Mouse (Mus musculus) gastrocnemius, postnatal 25 days (tissue): Measurements from ENCODE around the gene Ggcx. TPM values are rescaled to one million over a fixed set of nuclear protein-coding genes. Genes with fewer than 3 reads are reported as not detected.

ENCODE experiments used
- DNase-seq: peaks from one replicate; pipeline ENCODE4 v3.0.0; 2022
- long read RNA-seq, 2 experiments: library from polyadenylated mRNA; stranded (forward); transcript quantifications; one replicate each; pipeline ENCODE4 v2.0.0; 2021
- total RNA-seq, 2 experiments: library from RNA; stranded (reverse); gene quantifications; 1 replicate in 1 of 2; 2 replicates in 1 of 2; pipeline ENCODE4 v1.2.3; 2021

The Ggcx gene
- total RNA-seq: 10 to 100 TPM; 12.3 to 16.4 TPM
- long read RNA-seq, experiment 1, partial matches to known transcripts: 0 of 3 reads
- long read RNA-seq, experiment 1, other reads (novel, unspliced or antisense): 0 of 3 reads
- long read RNA-seq, experiment 2, transcript Ggcx-201 (15 exons, 2,929 nt): major isoform, 5 of 5 reads
- long read RNA-seq, experiment 2, partial matches to known transcripts: 0 of 5 reads
- long read RNA-seq, experiment 2, other reads (novel, unspliced or antisense): 0 of 5 reads

GRCm38 (mm10) chr6:72414076-72414756 is at the start of gene Ggcx:
TSS of gene Ggcx (plus strand) at chr6:72414308.
- peak; percentile 94 for DNase-seq

- DNase-seq: no peak
Observed at GRCm38 (mm10) chr6:72364985-72365384, 49.1 kb upstream of the Ggcx start.

- DNase-seq: no peak
Observed at GRCm38 (mm10) chr6:72366304-72366703, 47.8 kb upstream of the Ggcx start.

DNA sequence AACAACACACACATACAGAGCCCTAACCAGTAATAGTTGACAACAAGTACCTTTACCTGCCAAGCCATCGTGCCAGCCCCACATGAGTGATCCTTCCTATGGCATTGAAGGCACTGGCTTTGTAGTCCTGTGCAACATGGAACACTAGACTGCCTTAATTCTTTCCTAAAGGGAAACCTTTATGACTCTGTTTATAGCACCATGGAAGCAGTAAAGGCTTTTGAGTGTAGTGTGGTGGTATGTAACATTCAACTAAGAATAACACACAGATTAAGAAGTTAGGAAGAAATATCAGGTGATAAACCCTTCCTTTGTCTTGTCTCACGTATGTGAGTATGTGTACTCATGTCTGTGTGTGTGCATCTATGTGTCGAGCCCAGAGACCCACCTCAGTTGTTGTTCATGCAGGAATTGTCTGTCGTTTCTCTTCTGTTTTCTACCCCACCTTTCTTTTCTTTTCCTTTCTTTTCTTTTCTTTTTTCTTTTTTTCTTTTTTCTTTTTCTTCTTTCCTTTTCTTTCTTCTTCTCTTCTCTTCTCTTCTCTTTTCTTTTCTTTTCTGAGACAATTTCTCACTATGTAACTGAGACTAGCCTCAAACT is 47.2 kb upstream of the Ggcx start, which contains the start of gene Rnf181:
Rnf181 (minus strand) TSS at position 113 of the 600 bp plus-strand sequence.
- no peak for DNase-seq

DNA sequence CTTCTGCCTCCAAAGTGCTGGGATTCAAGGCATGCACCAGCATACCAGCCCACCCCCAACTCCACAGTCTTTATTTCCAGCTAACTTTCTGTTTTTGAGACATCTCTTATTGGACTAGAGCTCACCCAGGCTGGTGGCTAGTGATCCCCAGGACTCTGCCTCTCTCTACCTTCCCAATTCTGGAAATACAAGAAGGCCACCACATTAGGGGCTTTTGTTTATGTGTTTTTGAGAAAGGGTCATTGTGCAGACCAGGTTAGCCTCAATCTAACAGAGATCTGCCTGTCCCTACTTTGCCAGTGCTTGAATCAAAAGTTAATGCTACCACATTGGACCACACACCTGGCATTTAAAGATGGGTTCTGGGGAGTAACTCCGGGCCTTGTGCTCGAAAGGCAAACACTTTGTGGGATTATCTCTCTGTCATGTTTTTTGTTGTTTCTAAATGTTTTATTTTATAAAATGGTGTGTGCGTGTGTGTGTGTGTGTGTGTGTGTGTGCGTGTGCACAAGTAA is 46.6 kb upstream of the Ggcx start:
- DNase-seq: no peak

DNA sequence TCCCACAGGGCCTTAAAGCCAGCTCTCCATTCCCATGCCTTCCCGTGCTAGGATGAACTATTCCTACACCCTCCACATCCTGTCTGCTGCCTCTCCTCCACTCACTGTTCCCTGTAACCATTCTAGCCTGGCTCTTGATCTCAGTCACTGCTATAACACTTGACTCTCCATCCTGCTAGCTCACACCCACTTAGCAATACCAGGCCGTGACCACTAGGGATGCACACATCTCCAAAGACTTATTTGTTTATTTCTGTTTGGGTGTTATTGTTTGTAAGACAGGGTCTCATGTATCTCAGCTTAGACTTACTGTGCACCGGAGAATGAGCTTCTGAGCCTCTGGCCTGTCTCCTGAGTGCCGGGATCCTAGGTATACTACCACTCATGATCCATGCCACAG is 44.6 kb upstream of the Ggcx start:
- no peak for DNase-seq

DNA sequence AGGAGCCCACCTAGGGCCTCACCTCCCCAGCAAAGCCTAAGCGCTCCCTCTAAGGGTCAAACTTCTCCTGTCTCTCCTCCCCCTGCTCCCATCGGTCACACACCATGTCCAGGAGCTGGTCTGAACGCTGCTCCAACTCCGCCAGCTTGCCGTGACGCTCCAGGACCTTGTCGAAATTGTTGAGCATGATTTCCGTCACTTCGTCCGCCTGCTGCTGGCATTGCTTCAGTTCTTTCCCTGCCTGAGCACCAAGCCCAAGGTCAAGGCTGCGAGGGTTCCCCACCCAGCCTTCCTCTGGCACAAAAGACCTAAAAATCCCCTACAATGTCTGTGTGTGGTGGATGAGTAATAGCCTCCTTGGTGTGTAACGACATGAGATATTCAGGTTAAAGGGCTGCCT is 44.0 kb upstream of the Ggcx start:
- no peak for DNase-seq

DNA sequence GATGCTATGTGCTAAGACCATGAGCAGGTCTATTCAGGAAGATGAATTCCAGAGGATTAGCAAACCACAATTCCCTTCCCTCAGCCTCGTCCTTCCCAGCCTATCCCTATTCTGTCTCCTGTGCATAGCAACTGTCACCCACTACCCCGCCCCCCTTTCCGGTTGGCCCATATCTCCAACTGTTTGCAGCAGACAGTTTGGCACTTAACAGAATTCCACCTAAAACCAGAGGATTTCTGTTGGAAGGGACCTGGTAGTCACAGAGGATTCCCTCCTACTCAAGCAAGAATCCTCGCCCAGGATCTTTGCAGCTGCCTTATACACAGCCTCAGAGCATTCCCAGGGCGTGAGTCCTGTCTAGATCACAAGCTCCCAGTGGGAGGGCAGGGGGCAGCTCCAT is 43.0 kb upstream of the Ggcx start:
- no peak for DNase-seq

DNA sequence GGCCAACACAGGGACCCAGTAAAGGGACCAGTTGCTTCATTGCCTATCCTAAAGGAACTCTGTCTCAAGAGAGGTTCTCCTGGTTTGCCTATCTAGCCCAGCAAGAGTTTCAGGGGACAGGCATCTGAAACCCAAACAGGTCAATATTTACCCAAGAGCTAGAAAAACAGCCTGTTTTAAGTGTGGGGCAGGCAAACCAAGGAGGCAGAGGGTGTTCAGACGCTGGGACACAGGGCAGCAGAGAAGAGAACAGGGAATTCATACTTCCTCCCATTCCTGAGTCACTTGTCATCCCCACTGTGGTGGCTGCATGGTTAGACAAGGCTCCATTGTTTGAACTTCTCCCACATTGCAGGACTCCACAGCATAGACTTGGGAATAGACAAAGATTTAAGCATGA is 42.5 kb upstream of the Ggcx start:
- no peak for DNase-seq

GRCm38 (mm10) chr6:72373184-72373583 is 40.9 kb upstream of the Ggcx start:
- DNase-seq: no peak

GRCm38 (mm10) chr6:72374206-72374605 is 39.9 kb upstream of the Ggcx start:
- no peak for DNase-seq

GRCm38 (mm10) chr6:72374820-72375563 is 39.1 kb upstream of the Ggcx start:
- DNase-seq: no peak

DNA sequence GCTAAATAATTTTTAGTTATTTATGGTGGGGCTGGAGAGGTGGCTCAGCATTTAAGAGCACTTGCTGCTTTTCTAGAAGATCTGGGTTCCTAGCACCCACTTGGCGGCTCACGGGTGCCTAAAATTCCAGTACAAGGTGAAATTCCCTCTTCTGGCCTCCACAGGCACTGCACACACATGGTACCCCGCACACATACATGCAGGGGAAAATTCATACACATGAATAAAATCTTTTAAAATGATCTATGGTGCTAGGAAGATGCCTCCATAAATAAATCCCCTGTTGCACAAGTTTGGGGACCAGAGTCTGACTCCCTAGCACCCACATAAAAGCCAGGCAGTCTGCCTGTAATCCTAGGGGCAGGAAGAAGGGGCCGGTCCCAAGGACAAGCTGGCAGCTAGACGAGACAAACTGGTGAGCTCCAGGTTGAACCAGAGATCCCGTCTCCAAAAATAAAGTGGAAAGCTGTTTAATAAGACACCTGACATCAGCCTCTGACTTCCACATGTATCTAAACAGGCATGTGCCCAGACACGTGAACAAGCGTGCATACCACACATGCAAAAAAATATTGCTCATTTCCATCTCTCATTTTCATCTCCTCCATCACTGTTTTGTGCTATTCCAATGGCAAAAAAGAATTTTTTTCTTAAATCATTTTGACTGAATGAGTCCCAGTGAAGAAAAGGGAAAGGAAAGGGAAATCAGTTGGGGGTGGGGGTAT is 35.4 kb upstream of the Ggcx start:
- DNase-seq: no peak

GRCm38 (mm10) chr6:72379377-72380130 is 34.6 kb upstream of the Ggcx start:
- DNase-seq: peak; percentile 24

GRCm38 (mm10) chr6:72380131-72380770 is 33.9 kb upstream of the Ggcx start, which contains the start of gene Vamp5:
TSS of gene Vamp5 (minus strand) at chr6:72380468.
- peak; percentile 87 for DNase-seq

DNA sequence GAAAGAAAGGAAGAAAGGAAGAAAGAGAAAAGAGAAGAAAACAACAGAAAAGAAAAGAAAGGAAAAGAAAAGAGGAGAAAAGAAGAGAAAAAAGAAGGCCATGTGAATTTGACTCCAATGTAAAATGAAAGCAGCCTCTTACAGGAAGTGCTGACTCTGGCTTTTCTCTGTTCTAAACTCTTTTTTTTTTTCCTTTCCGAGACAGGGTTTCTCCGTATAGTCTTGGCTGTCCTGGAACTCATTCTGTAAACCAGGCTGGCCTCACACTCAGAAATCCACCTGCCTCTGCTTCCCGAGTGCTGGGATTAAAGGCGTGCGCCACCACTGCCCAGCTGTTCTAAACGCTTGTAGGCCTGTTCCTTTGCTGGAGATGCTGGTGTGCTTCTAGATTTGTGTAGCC is 31.6 kb upstream of the Ggcx start:
- no peak for DNase-seq

- DNase-seq: no peak
Observed at GRCm38 (mm10) chr6:72383142-72383820, 30.8 kb upstream of the Ggcx start.

DNA sequence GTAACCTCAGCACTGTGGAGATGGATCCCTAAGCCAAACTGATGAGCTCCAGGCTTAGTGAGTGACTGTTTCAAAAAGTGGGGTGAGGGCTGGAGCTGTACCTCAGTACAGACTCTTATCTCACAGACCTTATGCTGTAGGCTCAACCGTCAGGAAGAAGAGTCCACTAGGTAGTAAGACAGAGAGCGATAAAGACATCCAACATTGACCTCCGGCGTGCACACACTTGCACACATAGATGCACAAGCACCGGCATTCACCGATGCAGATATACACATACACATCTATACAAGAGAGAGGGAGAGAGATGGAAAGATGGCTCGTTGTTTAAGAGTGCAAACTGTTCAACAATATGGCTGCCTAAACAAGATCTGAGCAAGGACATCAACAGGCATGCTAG is 30.2 kb upstream of the Ggcx start:
- DNase-seq: no peak

- DNase-seq: no peak
Observed at GRCm38 (mm10) chr6:72385258-72385657, 28.9 kb upstream of the Ggcx start.

DNA sequence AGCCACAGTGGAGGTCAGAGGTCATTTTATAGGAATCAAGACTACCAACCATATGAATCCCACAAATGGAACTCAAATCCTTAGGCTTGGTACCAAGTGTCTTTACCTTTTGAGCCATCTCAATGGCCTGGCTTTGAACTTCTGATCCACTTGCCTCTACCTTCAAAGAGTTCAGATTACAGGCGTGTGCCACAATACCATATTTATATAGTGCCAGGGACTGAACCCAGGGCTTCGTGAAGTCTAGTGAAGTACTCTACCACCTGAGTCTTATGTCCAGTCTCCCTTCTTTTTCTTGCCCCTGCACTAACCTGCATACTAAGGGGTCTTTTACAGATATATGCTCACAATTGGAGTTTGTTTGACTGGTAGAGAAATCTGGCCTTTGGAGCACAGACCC is 27.5 kb upstream of the Ggcx start:
- DNase-seq: no peak
